Mouse (Mus musculus): Measurements from ENCODE around the gene Vps16. TPM values are rescaled to one million over a fixed set of nuclear protein-coding genes. Genes with fewer than 3 reads are reported as not detected.

Vps16 gene
- total RNA-seq (2012; rRNA removed) (105 and 119 TPM in 2 replicates), total RNA-seq (2014; rRNA removed) (76.7 and 98.4 TPM in 2 replicates), polyA plus RNA-seq (2012; ENCODE audit: insufficient read length, low read depth) (113 and 141 TPM in 2 replicates)

DNA sequence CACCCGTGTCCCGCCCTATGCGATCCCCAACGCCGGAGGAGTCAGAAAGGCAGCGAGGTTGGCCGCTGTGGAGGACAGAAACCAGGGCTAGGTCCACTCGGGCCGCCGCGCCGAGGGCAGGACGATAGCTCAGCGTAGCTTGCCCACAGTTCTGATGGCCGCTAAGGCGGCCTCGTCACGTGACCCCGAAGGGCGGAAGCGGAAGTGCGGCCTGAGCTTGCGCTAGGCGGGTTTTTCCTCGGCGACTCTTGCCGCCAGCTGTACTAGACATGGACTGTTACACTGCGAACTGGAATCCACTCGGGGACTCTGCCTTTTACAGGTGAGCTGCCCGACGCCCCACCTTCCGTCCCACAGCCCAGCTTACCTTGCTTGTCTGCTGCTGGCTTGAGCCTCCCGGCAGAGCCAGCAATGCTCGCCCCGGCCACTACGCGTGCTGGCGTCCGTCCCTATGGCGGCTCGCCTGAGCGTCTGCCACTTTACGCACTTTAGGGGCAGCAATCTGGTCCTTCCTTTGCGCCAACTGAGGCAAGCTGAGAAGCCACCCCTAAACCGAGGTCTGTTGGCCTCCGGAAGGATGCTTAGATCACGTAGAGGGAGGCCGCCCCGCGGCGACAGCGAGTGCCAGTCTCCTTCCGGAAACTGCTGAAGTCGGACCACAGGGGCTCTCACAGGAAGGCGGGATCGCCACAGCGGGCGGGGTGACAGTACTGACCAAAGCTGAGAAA, at the start of gene Vps16, which contains the start of gene Pced1a:
Gene Vps16 (plus strand): TSS at position 214 of the 728 bp plus-strand sequence.
Gene Pced1a (minus strand): TSS at position 576 of the 728 bp plus-strand sequence.
- peaks cover 14 to 63% of the 10 kb centered on the region in 2 experiments for H3K4me1 ChIP-seq (ENCODE audit: control insufficient read depth in 1 of 2, insufficient read depth in 2 of 2)
- peak within 1 kb of the TSS; percentile 94 for H3K27ac ChIP-seq (ENCODE audit: insufficient read depth, low read depth)
- peak within 1 kb of the TSS; percentile 91 for H3K4me2 ChIP-seq (ENCODE audit: insufficient read depth, low read depth, poor library complexity, severe bottlenecking)
- H3K79me2 ChIP-seq (replicated peaks; ENCODE audit: control insufficient read depth, extremely low read depth, insufficient read depth, poor library complexity, severe bottlenecking): peaks cover 40% of the 10 kb centered on the region
- dilution Hi-C loops (cut with MboI; ENCODE audit: extremely low pct_ligation_motif_present, extremely low pct_unique_long_range_greater_than_20kb, low sequenced_read_pairs): no loop called here
- peak within 1 kb of the TSS; percentile 91 to 93 (median 93) for H3K4me3 ChIP-seq (replicated peaks in 1 of 3; ENCODE audit: low read depth in 2 of 3, low read length in 2 of 3, poor library complexity in 1 of 3)
- H3K36me3 ChIP-seq (replicated peaks in 1 of 2; ENCODE audit: control insufficient read depth in 1 of 2, insufficient read depth in 1 of 2, low read length in 1 of 2): peaks cover 25 to 54% of the 10 kb centered on the region in 2 experiments
- in situ Hi-C loops (cut with MboI; ENCODE audit: low pct_ligation_motif_present, low pct_unique_long_range_greater_than_20kb, low sequenced_read_pairs): no loop called here
- peak; percentile 88 for DNase-seq (ENCODE audit: extremely low read depth)
- TF ChIP-seq USF1 (IDR thresholded peaks at IDR 0.05; ENCODE audit: low read depth, low read length) (peak; percentile 96), RCOR1 (conservative IDR thresholded peaks at IDR 0.05; ENCODE audit: low read depth, low read length) (no peak), TBP (conservative IDR thresholded peaks at IDR 0.05; ENCODE audit: low read depth, low read length) (0 out of 2 replicates have a peak, but pooled peaks have one; percentile 22), MEF2A (IDR thresholded peaks at IDR 0.05; ENCODE audit: borderline replicate concordance, low read depth, low read length) (peak; percentile 31; the same call in 1 of the 2 replicates), MAFK (IDR thresholded peaks at IDR 0.05; ENCODE audit: insufficient replicate concordance, low read length) (no peak), ETS1 (conservative IDR thresholded peaks at IDR 0.05; ENCODE audit: low read depth, low read length) (0 out of 2 replicates have a peak, but pooled peaks have one; percentile 1), GABPA (IDR thresholded peaks at IDR 0.05; ENCODE audit: insufficient replicate concordance, low read depth, low read length) (no peak; the same call in 1 of the 2 replicates), EP300 (IDR thresholded peaks at IDR 0.05; ENCODE audit: low read length) (no peak), RAD21 (IDR thresholded peaks at IDR 0.05; ENCODE audit: low read depth, low read length) (no peak), ZNF384 (IDR thresholded peaks at IDR 0.05; ENCODE audit: low read depth, low read length) (no peak), MYC (IDR thresholded peaks at IDR 0.05; ENCODE audit: low read depth, low read length) (peak; percentile 82; the same call in 1 of the 2 replicates), MXI1 (IDR thresholded peaks at IDR 0.05; ENCODE audit: low read depth, low read length) (no peak; the same call in 1 of the 2 replicates), KAT2A (IDR thresholded peaks at IDR 0.05; ENCODE audit: insufficient replicate concordance, low read length) (peak; percentile 86; the same call in 1 of the 2 replicates), ELF1 (IDR thresholded peaks at IDR 0.05; ENCODE audit: low read depth, low read length) (peak; percentile 98), USF2 (conservative IDR thresholded peaks at IDR 0.05; ENCODE audit: low read depth, low read length) (peak; percentile 97), NELFE (IDR thresholded peaks at IDR 0.05; ENCODE audit: low read depth, low read length) (peak; percentile 73), JUN (IDR thresholded peaks at IDR 0.05; ENCODE audit: insufficient read depth, low read depth, low read length) (no peak), CHD2 (IDR thresholded peaks at IDR 0.05; ENCODE audit: low read length) (no peak), NRF1 (IDR thresholded peaks at IDR 0.05; ENCODE audit: low read depth, low read length) (peak; percentile 81), CTCF (conservative IDR thresholded peaks at IDR 0.05 in 1 of 2, IDR thresholded peaks at IDR 0.05 in 1 of 2; ENCODE audit: low read depth in 2 of 2, low read length in 2 of 2) (peak in 1 of 2 experiments; percentile 33; a peak in 1 of 4 replicates), BHLHE40 (IDR thresholded peaks at IDR 0.05; ENCODE audit: low read depth, low read length) (peak; percentile 95), TCF12 (IDR thresholded peaks at IDR 0.05; ENCODE audit: low read depth, low read length) (peak; percentile 55), PAX5 (IDR thresholded peaks at IDR 0.05; ENCODE audit: low read length) (no peak), ZKSCAN1 (IDR thresholded peaks at IDR 0.05; ENCODE audit: borderline replicate concordance, low read depth, low read length) (no peak), SIN3A (IDR thresholded peaks at IDR 0.05; ENCODE audit: low read length) (peak; percentile 93), JUND (conservative IDR thresholded peaks at IDR 0.05; ENCODE audit: low read depth, low read length) (no peak), POLR2A (IDR thresholded peaks at IDR 0.05; ENCODE audit: low read depth, low read length) (peak; percentile 83), ZMIZ1 (IDR thresholded peaks at IDR 0.05; ENCODE audit: low read depth, low read length) (peak; percentile 79), SMC3 (IDR thresholded peaks at IDR 0.05; ENCODE audit: low read depth, low read length) (no peak), IRF4 (IDR thresholded peaks at IDR 0.05; ENCODE audit: low read depth, low read length) (peak; percentile 34; the same call in 1 of the 2 replicates), MAZ (IDR thresholded peaks at IDR 0.05; ENCODE audit: low read depth, low read length) (0 out of 2 replicates have a peak, but pooled peaks have one; percentile 26), E2F4 (IDR thresholded peaks at IDR 0.05; ENCODE audit: insufficient replicate concordance, low read depth, low read length) (peak; percentile 66; the same call in 1 of the 2 replicates), CHD1 (IDR thresholded peaks at IDR 0.05; ENCODE audit: low read depth, low read length) (0 out of 2 replicates have a peak, but pooled peaks have one; percentile 0), MAX (IDR thresholded peaks at IDR 0.05; ENCODE audit: low read length) (no peak), ZC3H11A (IDR thresholded peaks at IDR 0.05; ENCODE audit: low read depth, low read length) (no peak), POLR2AphosphoS2 (IDR thresholded peaks at IDR 0.05; ENCODE audit: low read depth, low read length) (peak; percentile 76; the same call in 1 of the 2 replicates), UBTF (IDR thresholded peaks at IDR 0.05; ENCODE audit: low read depth, low read length) (no peak), HCFC1 (IDR thresholded peaks at IDR 0.05; ENCODE audit: low read depth, low read length) (peak; percentile 89)
- H3K27me3 ChIP-seq (replicated peaks): no peaks in the 10 kb centered on the region
- peak within 1 kb of the TSS; percentile 88 for H3K9ac ChIP-seq (ENCODE audit: insufficient read depth, low read depth)
- H3K9me3 ChIP-seq (replicated peaks; ENCODE audit: low read length): no peaks in the 10 kb centered on the region
